Mouse (Mus musculus) neural tube, embryonic 14.5 days (tissue): ENCODE data around the gene Grifin. TPM values are rescaled to one million over a fixed set of nuclear protein-coding genes. Genes with fewer than 3 reads are reported as not detected.

ENCODE experiments used
- ATAC-seq: fragments of 200-750 bp; cut with Nextera tagmentation; 2 replicates; pipeline ENCODE4 v1.8.0; 2017; ENCODE audit warnings: low read depth, mild to moderate bottlenecking, moderate TSS enrichment, moderate library complexity
- H3K27ac ChIP-seq: fragments of 300-500 bp; sonication (generic); 2 replicates; pipeline ENCODE4 v1.5.1; 2014; ENCODE audit warnings: low read depth, mild to moderate bottlenecking, control low read depth, low read length, moderate library complexity, mixed read lengths
- H3K27me3 ChIP-seq: fragments of 300-500 bp; sonication (generic); 2 replicates; pipeline ENCODE4 v1.6.1; 2014; ENCODE audit warnings: low read length; ENCODE audit not compliant: control insufficient read depth, insufficient read depth
- H3K36me3 ChIP-seq: fragments of 300-500 bp; sonication (generic); 2 replicates; pipeline ENCODE4 v1.6.1; 2014; ENCODE audit warnings: low read length, mixed read lengths; ENCODE audit not compliant: control insufficient read depth, insufficient read depth
- H3K4me1 ChIP-seq: fragments of 300-500 bp; sonication (generic); 2 replicates; pipeline ENCODE4 v1.6.1; 2014; ENCODE audit warnings: low read length; ENCODE audit not compliant: control insufficient read depth, insufficient read depth
- H3K4me2 ChIP-seq: fragments of 300-500 bp; sonication (generic); 2 replicates; pipeline ENCODE4 v1.6.1; 2014; ENCODE audit warnings: mild to moderate bottlenecking, low read depth, low read length, control low read depth
- H3K4me3 ChIP-seq: fragments of 300-500 bp; sonication (generic); 2 replicates; pipeline ENCODE4 v1.5.1; 2014; ENCODE audit warnings: low read depth, low read length, control low read depth, mixed read lengths
- H3K9ac ChIP-seq: fragments of 300-500 bp; sonication (generic); replicated peaks from 2 replicates; pipeline ENCODE4 v1.6.1; 2014; ENCODE audit warnings: low read depth, mild to moderate bottlenecking, control low read depth, low read length, mixed read lengths
- H3K9me3 ChIP-seq: fragments of 300-500 bp; sonication (generic); 2 replicates; pipeline ENCODE4 v1.6.1; 2016; ENCODE audit warnings: low read length; ENCODE audit not compliant: control insufficient read depth
- WGBS: fragments of 180-500 bp; shearing (Covaris S2); extraction: QIAGEN DNeasy Blood & Tissue Kit; methylation state at CpG from one replicate; pipeline ENCODE4 v1.1.7; 2014; 5-methylcytosine and 5-hydroxymethylcytosine counted together
- polyA plus RNA-seq: library from polyadenylated mRNA; unstranded; fragments of >200 nt; fragmentation: Nextera tagmentation; extraction: Ambion mirVana; gene quantifications from 2 replicates; pipeline ENCODE4 v1.2.1, GENCODE M21; 2014

Grifin gene
- polyA plus RNA-seq, 1 experiment from 2014 or later = not detected

- ATAC-seq = peak; percentile 53; the same call in 1 of the 2 replicates
- H3K4me3 ChIP-seq = no peak overlapping the region
- H3K27me3 ChIP-seq = no peaks in the 10 kb centered on the region
- no peak overlapping the region for H3K4me2 ChIP-seq
- peaks cover 21% of the 10 kb centered on the region; the same call in 1 of the 2 replicates for H3K4me1 ChIP-seq
- H3K9ac ChIP-seq = no peak overlapping the region
- H3K36me3 ChIP-seq = no peaks in the 10 kb centered on the region
- no peak overlapping the region for H3K27ac ChIP-seq
- 7% methylated on average over 5 of the region's 6 CpGs for WGBS
- no peaks in the 10 kb centered on the region for H3K9me3 ChIP-seq
Measured at GRCm38 (mm10) chr5:140579771-140580170, 14.9 kb upstream of the Grifin start.

DNA sequence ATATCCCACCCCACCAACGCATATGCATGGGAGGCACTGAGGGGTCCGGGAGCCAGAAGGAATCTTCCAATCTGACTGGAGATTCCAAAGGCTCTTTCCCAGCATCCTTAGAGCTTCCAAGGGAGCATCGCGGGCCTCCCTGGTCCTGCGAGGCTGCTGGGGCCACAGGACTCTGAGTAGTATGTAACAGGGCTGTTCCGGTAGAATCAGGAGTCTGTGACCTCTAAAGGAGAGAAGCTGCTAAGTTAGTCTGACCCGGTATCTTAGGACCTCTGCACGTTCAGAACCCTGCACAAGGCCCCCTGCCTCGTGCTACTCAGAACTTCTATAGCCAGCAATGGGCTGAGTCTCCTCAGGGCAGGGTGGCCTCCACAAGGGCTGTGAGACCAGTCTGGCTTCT lies 14.3 kb upstream of the Grifin start:
- H3K4me1 ChIP-seq = peaks cover 21% of the 10 kb centered on the region; the same call in 1 of the 2 replicates
- H3K9ac ChIP-seq = no peak overlapping the region
- no peaks in the 10 kb centered on the region for H3K27me3 ChIP-seq
- no peaks in the 10 kb centered on the region for H3K36me3 ChIP-seq
- H3K4me2 ChIP-seq = no peak overlapping the region
- H3K27ac ChIP-seq = no peak overlapping the region
- 23% methylated on average over 9 of the region's 9 CpGs for WGBS
- 0 out of 2 replicates have a peak, but pooled peaks have one; percentile 7 for ATAC-seq
- no peaks in the 10 kb centered on the region for H3K9me3 ChIP-seq
- no peak overlapping the region for H3K4me3 ChIP-seq

DNA sequence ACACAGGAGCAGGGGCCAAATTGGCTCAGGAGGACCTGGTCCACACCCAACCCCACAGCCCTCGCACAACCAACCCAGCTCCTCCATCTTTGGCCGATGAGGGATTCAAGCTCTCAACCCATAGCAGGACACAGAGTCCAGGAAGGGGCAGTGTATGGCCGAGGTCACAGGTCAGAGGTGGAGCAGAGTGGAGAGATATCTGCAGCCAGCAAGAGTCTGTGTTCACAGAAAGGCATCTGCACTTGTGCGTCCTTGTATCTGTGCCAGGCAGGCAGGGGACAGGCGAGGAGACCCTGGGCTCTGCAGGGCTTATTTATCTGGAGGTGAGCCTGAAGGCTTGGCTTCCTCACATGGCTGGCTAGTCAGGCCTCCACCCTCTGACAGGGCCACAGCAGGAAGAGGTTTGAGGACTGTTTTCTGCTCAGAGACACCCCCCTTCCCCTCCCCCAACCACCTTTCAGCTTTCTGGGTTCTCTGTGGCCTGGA lies 10.6 kb upstream of the Grifin start:
- no peaks in the 10 kb centered on the region for H3K27me3 ChIP-seq
- no peak overlapping the region for H3K27ac ChIP-seq
- no peak overlapping the region for H3K9ac ChIP-seq
- H3K4me2 ChIP-seq = no peak overlapping the region
- 70% methylated on average over 5 of the region's 5 CpGs for WGBS
- H3K4me3 ChIP-seq = no peak overlapping the region
- H3K36me3 ChIP-seq = no peaks in the 10 kb centered on the region
- ATAC-seq = no peak
- H3K9me3 ChIP-seq = no peaks in the 10 kb centered on the region
- H3K4me1 ChIP-seq = 0 out of 2 replicates have a peak, but pooled peaks cover 4% of the 10 kb centered on the region

DNA sequence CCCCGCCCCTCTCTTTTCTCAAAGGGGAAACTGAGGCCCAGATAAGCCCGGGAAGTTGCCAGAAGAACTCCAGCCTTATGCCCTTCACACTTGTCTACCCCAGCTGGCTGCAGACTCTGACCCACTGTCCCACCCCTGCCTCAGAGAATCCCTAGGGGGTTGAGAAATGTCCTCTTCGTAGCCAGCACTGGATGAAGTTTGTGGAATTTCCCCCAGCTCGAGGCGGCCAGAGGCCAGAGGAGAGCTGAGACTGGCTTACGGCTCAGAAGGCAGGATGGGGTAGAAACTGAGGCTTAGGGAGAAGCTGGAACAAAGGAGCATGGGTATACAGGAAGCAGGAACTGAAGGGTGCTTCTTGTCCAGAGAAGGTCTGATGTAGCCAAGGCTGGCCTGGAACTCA lies 7.7 kb upstream of the Grifin start:
- H3K27ac ChIP-seq = no peak overlapping the region
- 78% methylated on average over 6 of the region's 6 CpGs for WGBS
- no peak for ATAC-seq

GRCm38 (mm10) chr5:140571673-140572072 lies 6.8 kb upstream of the Grifin start:
- Histone ChIP-seq H3K36me3 (no peaks in the 10 kb centered on the region), H3K9ac (no peak overlapping the region), H3K9me3 (no peaks in the 10 kb centered on the region), H3K4me1 (peaks cover 3% of the 10 kb centered on the region; the same call in 1 of the 2 replicates), H3K4me3 (no peak overlapping the region), H3K27ac (no peak overlapping the region), H3K4me2 (no peak overlapping the region), H3K27me3 (no peaks in the 10 kb centered on the region)
- no peak for ATAC-seq
- 41% methylated on average over 10 of the region's 10 CpGs for WGBS

More for the DNA sequence above, 7.7 kb upstream of the Grifin start:
- Histone ChIP-seq H3K4me1 (peaks cover 3% of the 10 kb centered on the region; the same call in 1 of the 2 replicates), H3K9ac (no peak overlapping the region), H3K4me3 (no peak overlapping the region), H3K4me2 (no peak overlapping the region), H3K27me3 (no peaks in the 10 kb centered on the region), H3K36me3 (no peaks in the 10 kb centered on the region), H3K9me3 (no peaks in the 10 kb centered on the region)

DNA sequence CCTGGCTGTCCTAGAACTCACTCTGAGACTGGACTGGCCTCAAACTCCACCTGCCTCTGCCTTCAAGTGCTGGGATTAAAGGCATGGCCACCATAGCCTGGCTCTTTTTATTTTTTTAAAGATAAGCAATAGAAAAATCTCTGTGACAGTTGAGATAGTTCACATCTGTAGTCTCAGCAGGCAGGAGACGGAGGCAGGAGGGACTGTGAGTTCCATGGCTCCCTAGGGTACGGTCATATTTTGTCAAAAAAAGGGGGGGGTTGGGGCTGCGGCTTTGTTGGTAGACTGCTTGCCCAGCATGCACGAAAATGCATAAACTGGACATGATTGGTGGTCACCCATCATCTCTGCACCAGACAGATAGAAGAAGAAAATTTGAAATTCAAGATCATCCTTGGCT lies 6.3 kb upstream of the Grifin start:
- Histone ChIP-seq H3K27ac (no peak overlapping the region), H3K4me3 (no peak overlapping the region), H3K27me3 (no peaks in the 10 kb centered on the region), H3K9ac (no peak overlapping the region), H3K4me1 (peaks cover 3% of the 10 kb centered on the region; the same call in 1 of the 2 replicates), H3K4me2 (no peak overlapping the region), H3K9me3 (no peaks in the 10 kb centered on the region), H3K36me3 (no peaks in the 10 kb centered on the region)
- 27% methylated on average over 4 of the region's 4 CpGs for WGBS
- no peak for ATAC-seq

DNA sequence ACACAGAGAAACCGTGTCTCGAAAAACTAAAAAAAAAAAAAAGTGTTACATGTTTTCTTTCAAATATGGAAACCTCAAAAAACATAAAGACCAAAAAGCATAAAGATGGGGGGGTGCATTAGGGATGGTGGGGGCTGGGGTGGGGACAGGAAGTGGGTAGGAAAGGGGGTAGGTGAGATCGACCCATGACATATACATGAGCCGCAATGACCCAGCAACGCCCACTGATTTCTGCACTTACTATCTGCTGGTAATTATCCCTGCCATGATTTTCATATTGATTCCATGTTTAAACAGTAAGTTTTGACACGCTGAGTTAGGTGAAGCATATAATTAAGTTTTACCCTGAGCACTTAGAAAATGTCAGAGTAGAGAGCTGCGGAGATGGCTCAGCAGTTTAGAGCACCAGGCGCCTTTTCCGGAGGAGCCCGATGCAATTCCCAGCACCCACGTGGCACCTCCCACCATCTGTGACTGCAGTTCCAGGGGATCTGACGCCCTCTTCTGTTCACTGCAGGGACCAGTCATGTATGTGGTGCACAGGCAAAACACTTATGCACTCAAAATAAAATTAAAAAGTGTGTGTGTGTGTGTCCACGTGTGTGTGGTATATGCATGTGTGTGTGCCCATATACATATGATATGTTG lies 5.5 kb upstream of the Grifin start:
- Histone ChIP-seq H3K9ac (no peak overlapping the region), H3K9me3 (no peaks in the 10 kb centered on the region), H3K4me3 (no peak overlapping the region), H3K4me2 (no peak overlapping the region), H3K27ac (no peak overlapping the region), H3K36me3 (no peaks in the 10 kb centered on the region), H3K27me3 (no peaks in the 10 kb centered on the region), H3K4me1 (peaks cover 3% of the 10 kb centered on the region; the same call in 1 of the 2 replicates)
- WGBS = 82% methylated on average over 13 of the region's 13 CpGs
- no peak for ATAC-seq

DNA sequence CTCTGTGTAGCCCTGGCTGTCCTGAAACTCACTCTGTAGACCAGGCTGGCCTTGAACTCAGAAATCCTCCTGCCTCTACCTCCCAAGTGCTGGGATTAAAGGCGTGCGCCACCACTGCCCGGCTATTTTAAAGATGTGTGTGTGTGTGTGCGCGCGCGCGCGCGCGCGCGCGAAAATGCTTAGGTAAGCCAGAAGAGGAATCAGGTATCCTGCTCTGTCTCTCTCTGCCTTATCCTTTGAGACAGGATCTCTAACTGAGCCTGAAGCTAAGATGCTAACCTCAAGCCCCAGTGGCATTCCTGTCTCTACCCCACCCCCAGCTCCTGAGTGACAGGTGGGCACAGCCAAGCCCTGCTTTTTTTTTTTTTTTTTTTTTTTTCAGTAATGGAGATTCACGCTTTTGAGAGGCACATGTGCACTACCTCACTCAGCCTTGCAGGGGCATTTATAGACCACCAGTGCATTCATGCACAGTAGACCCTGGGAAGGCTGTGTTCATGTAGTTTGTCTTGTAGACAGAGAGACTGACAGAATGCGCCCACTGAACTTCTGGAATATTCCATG lies 4.2 kb upstream of the Grifin start:
- H3K27me3 ChIP-seq = no peaks in the 10 kb centered on the region
- no peak overlapping the region for H3K9ac ChIP-seq
- H3K4me2 ChIP-seq = no peak overlapping the region
- no peak overlapping the region for H3K27ac ChIP-seq
- no peak overlapping the region for H3K4me3 ChIP-seq
- no peaks in the 10 kb centered on the region for H3K9me3 ChIP-seq
- no peaks in the 10 kb centered on the region for H3K36me3 ChIP-seq
- peaks cover 3% of the 10 kb centered on the region; the same call in 1 of the 2 replicates for H3K4me1 ChIP-seq
- WGBS = 76% methylated on average over 16 of the region's 16 CpGs
- no peak for ATAC-seq

- Histone ChIP-seq H3K27me3 (no peaks in the 10 kb centered on the region), H3K4me3 (no peak overlapping the region), H3K9me3 (no peaks in the 10 kb centered on the region), H3K27ac (peak overlapping the region; percentile 45; the same call in 1 of the 2 replicates), H3K36me3 (no peaks in the 10 kb centered on the region), H3K9ac (no peak overlapping the region), H3K4me1 (peaks cover 3% of the 10 kb centered on the region; the same call in 1 of the 2 replicates), H3K4me2 (no peak overlapping the region)
- WGBS = 13% methylated on average over 10 of the region's 10 CpGs
- ATAC-seq = peak; percentile 38
Measured at GRCm38 (mm10) chr5:140568321-140568970, 3.6 kb upstream of the Grifin start.
